Mouse (Mus musculus) cerebellum, adult 2 months (tissue): ENCODE results near the gene Gm3404. TPM values are rescaled to one million over a fixed set of nuclear protein-coding genes. Genes with fewer than 3 reads are reported as not detected.
A peak's percentile ranks its signal among the peaks of the same experiment; 100 is the strongest.
"Not testable (repeated sequence)": the region's sequence is repeated elsewhere in the genome, so short reads cannot be mapped to it uniquely, and the experiment has no call there.

ENCODE experiments used
- DNase-seq, 2 experiments: peaks; one replicate each; pipeline ENCODE4 v3.0.0; 2021
- H3K27ac ChIP-seq: fragments of 200-500 bp; 2 replicates; pipeline ENCODE4 v1.5.1; 2012; ENCODE audit warnings: low read length, control low read depth, inconsistent platforms; ENCODE audit not compliant: insufficient read depth
- H3K27me3 ChIP-seq: fragments of 200-500 bp; 2 replicates; pipeline ENCODE4 v1.6.1; 2012; ENCODE audit warnings: inconsistent platforms, mild to moderate bottlenecking, low read length, moderate library complexity; ENCODE audit not compliant: control insufficient read depth, insufficient read depth
- H3K4me1 ChIP-seq: fragments of 200-500 bp; 2 replicates; pipeline ENCODE4 v1.6.1; 2011; ENCODE audit warnings: low read length; ENCODE audit not compliant: control insufficient read depth, insufficient read depth
- H3K4me3 ChIP-seq: fragments of 200-500 bp; replicated peaks from 2 replicates; pipeline ENCODE3; 2011; ENCODE audit warnings: mild to moderate bottlenecking, low read depth, low read length, control low read depth; ENCODE audit not compliant: insufficient read depth
- CTCF ChIP-seq: fragments of 200-500 bp; IDR thresholded peaks from 2 replicates; pipeline ENCODE4 v1.5.1; 2011; ENCODE audit warnings: low read depth, mild to moderate bottlenecking, control low read depth, low read length, moderate library complexity, borderline replicate concordance; ENCODE audit not compliant: insufficient read depth
- WGBS: fragments of 180-500 bp; shearing (Covaris S2); methylation state at CpG from one replicate; pipeline ENCODE4 v1.1.7; 2018; 5-methylcytosine and 5-hydroxymethylcytosine counted together
- polyA plus RNA-seq: library from polyadenylated mRNA; depleted of rRNA; stranded (reverse); fragments of >200 nt; gene quantifications from 2 replicates; pipeline ENCODE4 v1.2.3, GENCODE M21; 2012; rRNA removed

Gm3404 gene
- not detected in 2 replicates for polyA plus RNA-seq

DNA sequence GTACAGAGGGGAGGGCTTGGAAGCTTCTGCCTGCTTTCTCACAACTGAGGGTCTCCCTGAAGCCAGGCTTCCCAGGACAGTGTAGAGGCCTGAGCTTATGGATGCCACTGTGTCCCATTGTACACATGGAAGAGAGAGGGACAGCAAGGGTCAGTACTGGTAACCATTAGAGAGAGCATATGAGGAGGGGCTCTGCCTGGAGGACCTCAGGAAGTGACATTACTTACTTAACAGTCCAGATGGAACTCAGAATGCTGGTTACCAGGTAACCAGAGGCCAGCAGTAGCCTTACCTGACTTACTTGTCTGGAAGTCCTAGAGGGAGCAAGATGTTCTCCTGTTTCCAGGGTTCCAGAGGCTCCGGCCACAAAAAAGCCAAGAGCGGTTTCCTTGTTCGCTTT, at the start of gene Gm3404:
Gene Gm3404, plus strand, starts transcription at position 301 of the 400 bp plus-strand sequence.
- H3K27ac ChIP-seq, H3K27me3 ChIP-seq, H3K4me3 ChIP-seq, H3K4me1 ChIP-seq, DNase-seq: not testable (repeated sequence)
- 92% methylated on average over 3 of the region's 3 CpGs for WGBS

DNA sequence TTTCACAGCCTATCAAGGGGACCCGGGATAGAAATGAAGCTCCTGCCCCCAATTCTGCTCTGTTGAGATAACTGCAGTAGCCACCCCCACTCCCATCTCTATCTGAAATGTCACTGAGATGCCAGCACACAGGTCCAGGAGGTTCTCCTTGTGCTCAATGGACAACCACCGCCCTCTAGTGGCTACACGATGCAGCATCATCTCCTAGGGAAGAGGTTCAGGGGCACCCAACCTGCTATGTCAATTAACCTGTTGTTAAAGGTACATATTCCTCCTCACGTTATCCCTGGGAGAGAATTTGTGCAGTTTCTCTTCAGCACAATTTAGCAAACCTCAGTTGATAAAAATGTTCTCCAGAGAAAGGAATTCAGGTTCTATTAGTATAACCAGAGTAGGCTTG, 46.0 kb upstream of the Gm3404 start:
- H3K27ac ChIP-seq, H3K4me1 ChIP-seq, H3K27me3 ChIP-seq, H3K4me3 ChIP-seq: not testable (repeated sequence)
- TF ChIP-seq CTCF, result peak; percentile 61
- DNase-seq, result peak; percentile 55 to 67
- 4% methylated on average over 4 of the region's 4 CpGs for WGBS

DNA sequence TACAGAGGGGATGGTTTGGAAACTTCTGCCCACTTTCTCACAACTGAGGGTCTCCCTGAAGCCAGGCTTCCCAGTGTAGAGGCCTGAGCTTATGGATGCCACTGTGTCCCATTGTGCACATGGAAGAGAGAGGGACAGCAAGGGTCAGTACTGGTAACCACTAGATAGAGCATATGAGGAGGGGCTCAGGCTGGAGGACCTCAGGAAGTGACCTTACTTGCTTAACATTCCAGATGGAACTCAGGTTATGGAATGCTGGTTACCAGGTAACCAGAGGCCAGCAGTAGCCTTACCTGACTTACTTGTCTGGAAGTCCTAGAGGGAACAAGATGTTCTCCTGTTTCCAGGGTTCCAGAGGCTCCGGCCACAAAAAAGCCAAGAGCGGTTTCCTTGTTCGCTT, 43.9 kb upstream of the Gm3404 start, which contains the start of gene Gm6408:
Gene Gm6408, plus strand, starts transcription at position 301 of the 400 bp plus-strand sequence.
- H3K27me3 ChIP-seq, H3K4me1 ChIP-seq, H3K27ac ChIP-seq, DNase-seq, H3K4me3 ChIP-seq: not testable (repeated sequence)
- 89% methylated on average over 3 of the region's 3 CpGs for WGBS

DNA sequence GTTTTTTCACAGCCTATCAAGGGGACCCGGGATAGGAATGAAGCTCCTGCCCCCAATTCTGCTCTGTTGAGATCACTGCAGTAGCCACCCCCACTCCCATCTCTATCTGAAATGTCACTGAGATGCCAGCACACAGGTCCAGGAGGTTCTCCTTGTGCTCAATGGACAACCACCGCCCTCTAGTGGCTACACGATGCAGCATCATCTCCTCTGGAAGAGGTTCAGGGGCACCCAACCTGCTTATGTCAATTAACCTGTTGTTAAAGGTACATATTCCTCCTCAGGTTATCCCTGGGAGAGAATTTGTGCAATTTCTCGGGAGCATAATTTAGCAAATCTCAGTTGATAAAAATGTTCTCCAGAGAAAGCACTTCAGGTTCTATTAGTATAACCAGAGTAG, 36.6 kb upstream of the Gm3404 start:
- not testable (repeated sequence) for H3K27me3 ChIP-seq, H3K4me3 ChIP-seq, H3K4me1 ChIP-seq, H3K27ac ChIP-seq
- DNase-seq, result peak; percentile 24 to 51
- 8% methylated on average over 3 of the region's 4 CpGs for whole genome bisulfite sequencing

DNA sequence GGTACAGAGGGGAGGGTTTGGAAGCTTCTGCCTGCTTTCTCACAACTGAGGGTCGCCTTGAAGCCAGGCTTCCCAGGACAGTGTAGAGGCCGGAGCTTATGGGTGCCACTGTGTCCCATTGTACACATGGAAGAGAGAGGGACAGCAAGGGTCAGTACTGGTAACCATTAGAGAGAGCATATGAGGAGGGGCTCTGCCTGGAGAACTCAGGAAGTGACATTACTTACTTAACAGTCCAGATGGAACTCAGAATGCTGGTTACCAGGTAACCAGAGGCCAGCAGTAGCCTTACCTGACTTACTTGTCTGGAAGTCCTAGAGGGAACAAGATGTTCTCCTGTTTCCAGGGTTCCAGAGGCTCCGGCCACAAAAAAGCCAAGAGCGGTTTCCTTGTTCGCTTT, 34.5 kb upstream of the Gm3404 start, which contains the start of gene Gm6370:
Gene Gm6370, plus strand, starts transcription at position 301 of the 400 bp plus-strand sequence.
- not testable (repeated sequence) for H3K27me3 ChIP-seq, H3K4me1 ChIP-seq, H3K27ac ChIP-seq, DNase-seq, H3K4me3 ChIP-seq
- WGBS, result no CpG with 5 or more reads among the region's 5 CpGs

DNA sequence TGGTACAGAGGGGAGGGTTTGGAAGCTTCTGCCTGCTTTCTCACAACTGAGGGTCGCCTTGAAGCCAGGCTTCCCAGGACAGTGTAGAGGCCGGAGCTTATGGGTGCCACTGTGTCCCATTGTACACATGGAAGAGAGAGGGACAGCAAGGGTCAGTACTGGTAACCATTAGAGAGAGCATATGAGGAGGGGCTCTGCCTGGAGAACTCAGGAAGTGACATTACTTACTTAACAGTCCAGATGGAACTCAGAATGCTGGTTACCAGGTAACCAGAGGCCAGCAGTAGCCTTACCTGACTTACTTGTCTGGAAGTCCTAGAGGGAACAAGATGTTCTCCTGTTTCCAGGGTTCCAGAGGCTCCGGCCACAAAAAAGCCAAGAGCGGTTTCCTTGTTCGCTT, 23.5 kb upstream of the Gm3404 start, which contains the start of gene 4930449I24Rik:
Gene 4930449I24Rik, plus strand, starts transcription at position 301 of the 400 bp plus-strand sequence.
- not testable (repeated sequence) for H3K27me3 ChIP-seq, H3K4me1 ChIP-seq, H3K27ac ChIP-seq, H3K4me3 ChIP-seq, DNase-seq
- no CpG with 5 or more reads among the region's 5 CpGs for WGBS

DNA sequence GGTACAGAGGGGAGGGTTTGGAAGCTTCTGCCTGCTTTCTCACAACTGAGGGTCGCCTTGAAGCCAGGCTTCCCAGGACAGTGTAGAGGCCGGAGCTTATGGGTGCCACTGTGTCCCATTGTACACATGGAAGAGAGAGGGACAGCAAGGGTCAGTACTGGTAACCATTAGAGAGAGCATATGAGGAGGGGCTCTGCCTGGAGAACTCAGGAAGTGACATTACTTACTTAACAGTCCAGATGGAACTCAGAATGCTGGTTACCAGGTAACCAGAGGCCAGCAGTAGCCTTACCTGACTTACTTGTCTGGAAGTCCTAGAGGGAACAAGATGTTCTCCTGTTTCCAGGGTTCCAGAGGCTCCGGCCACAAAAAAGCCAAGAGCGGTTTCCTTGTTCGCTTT, 11.8 kb upstream of the Gm3404 start, which contains the start of gene Gm3402:
Gene Gm3402, plus strand, starts transcription at position 301 of the 400 bp plus-strand sequence.
- H3K27ac ChIP-seq, H3K4me1 ChIP-seq, H3K4me3 ChIP-seq, DNase-seq, H3K27me3 ChIP-seq: not testable (repeated sequence)
- WGBS, result 94% methylated on average over 2 of the region's 5 CpGs

DNA sequence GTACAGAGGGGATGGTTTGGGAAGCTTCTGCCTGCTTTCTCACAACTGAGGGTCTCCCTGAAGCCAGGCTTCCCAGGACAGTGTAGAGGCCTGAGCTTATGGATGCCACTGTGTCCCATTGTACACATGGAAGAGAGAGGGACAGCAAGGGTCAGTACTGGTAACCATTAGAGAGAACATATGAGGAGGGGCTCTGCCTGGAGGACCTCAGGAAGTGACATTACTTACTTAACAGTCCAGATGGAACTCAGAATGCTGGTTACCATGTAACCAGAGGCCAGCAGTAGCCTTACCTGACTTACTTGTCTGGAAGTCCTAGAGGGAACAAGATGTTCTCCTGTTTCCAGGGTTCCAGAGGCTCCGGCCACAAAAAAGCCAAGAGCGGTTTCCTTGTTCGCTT, 11.7 kb downstream of the Gm3404 start, which contains the start of gene Gm3409:
Gene Gm3409, plus strand, starts transcription at position 301 of the 400 bp plus-strand sequence.
- DNase-seq, H3K27me3 ChIP-seq, H3K4me3 ChIP-seq, H3K4me1 ChIP-seq, H3K27ac ChIP-seq: not testable (repeated sequence)
- WGBS, result 100% methylated on average over 2 of the region's 3 CpGs

DNA sequence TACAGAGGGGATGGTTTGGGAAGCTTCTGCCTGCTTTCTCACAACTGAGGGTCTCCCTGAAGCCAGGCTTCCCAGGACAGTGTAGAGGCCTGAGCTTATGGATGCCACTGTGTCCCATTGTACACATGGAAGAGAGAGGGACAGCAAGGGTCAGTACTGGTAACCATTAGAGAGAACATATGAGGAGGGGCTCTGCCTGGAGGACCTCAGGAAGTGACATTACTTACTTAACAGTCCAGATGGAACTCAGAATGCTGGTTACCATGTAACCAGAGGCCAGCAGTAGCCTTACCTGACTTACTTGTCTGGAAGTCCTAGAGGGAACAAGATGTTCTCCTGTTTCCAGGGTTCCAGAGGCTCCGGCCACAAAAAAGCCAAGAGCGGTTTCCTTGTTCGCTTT, 30.2 kb downstream of the Gm3404 start, which contains the start of gene Gm3415:
Gene Gm3415, plus strand, starts transcription at position 301 of the 400 bp plus-strand sequence.
- not testable (repeated sequence) for H3K27me3 ChIP-seq, H3K27ac ChIP-seq, DNase-seq, H3K4me1 ChIP-seq, H3K4me3 ChIP-seq
- no CpG with 5 or more reads among the region's 3 CpGs for WGBS
